Mouse (Mus musculus): ENCODE results near the gene Dkk3. TPM values are rescaled to one million over a fixed set of nuclear protein-coding genes. Genes with fewer than 3 reads are reported as not detected.
A peak's percentile ranks its signal among the peaks of the same experiment; 100 is the strongest.

Gene Dkk3
- total RNA-seq (2021) = 10 to 100 TPM; 72.5 to 93.3 TPM

- intact Hi-C loops (cut with DNase I) = no loop called here
- DNase-seq (ENCODE audit: extremely low spot score in 1 of 2, low spot score in 2 of 2) = peak in 1 of 2 experiments; percentile 79
Measured at GRCm38 (mm10) chr7:112158942-112159341, at the start of gene Dkk3. Gene Dkk3, minus strand, starts transcription at chr7:112159057.

GRCm38 (mm10) chr7:112207717-112208116 lies 48.9 kb upstream of the Dkk3 start:
- intact Hi-C loops (cut with DNase I) = no loop called here

GRCm38 (mm10) chr7:112205513-112205912 lies 46.7 kb upstream of the Dkk3 start:
- no peak for DNase-seq (ENCODE audit: extremely low spot score in 1 of 2, low spot score in 2 of 2)
- intact Hi-C loops (cut with DNase I) = no loop called here

More at GRCm38 (mm10) chr7:112207717-112208116, 48.9 kb upstream of the Dkk3 start:
- no peak for DNase-seq (ENCODE audit: extremely low spot score in 1 of 2, low spot score in 2 of 2)

- no peak for DNase-seq (ENCODE audit: extremely low spot score in 1 of 2, low spot score in 2 of 2)
Measured at GRCm38 (mm10) chr7:112204380-112204963, 45.6 kb upstream of the Dkk3 start.

GRCm38 (mm10) chr7:112203937-112204336 lies 45.1 kb upstream of the Dkk3 start:
- no peak for DNase-seq (ENCODE audit: extremely low spot score in 1 of 2, low spot score in 2 of 2)
- intact Hi-C loops (cut with DNase I) = no loop called here

More at GRCm38 (mm10) chr7:112204380-112204963, 45.6 kb upstream of the Dkk3 start:
- intact Hi-C loops (cut with DNase I) = no loop called here

- intact Hi-C loops (cut with DNase I) = no loop called here
- no peak for DNase-seq (ENCODE audit: extremely low spot score in 1 of 2, low spot score in 2 of 2)
Measured at GRCm38 (mm10) chr7:112202843-112203242, 44.0 kb upstream of the Dkk3 start.

- DNase-seq (ENCODE audit: extremely low spot score in 1 of 2, low spot score in 2 of 2) = no peak
- intact Hi-C loops (cut with DNase I) = no loop called here
Measured at GRCm38 (mm10) chr7:112202194-112202593, 43.3 kb upstream of the Dkk3 start.

- no peak for DNase-seq (ENCODE audit: extremely low spot score in 1 of 2, low spot score in 2 of 2)
- intact Hi-C loops (cut with DNase I) = no loop called here
Measured at GRCm38 (mm10) chr7:112200761-112201160, 41.9 kb upstream of the Dkk3 start.

- intact Hi-C loops (cut with DNase I) = no loop called here
- no peak for DNase-seq (ENCODE audit: extremely low spot score in 1 of 2, low spot score in 2 of 2)
Measured at GRCm38 (mm10) chr7:112199343-112199742, 40.5 kb upstream of the Dkk3 start.

- intact Hi-C loops (cut with DNase I) = no loop called here
- DNase-seq (ENCODE audit: extremely low spot score in 1 of 2, low spot score in 2 of 2) = no peak
Measured at GRCm38 (mm10) chr7:112197461-112197860, 38.6 kb upstream of the Dkk3 start.

GRCm38 (mm10) chr7:112194286-112194685 lies 35.4 kb upstream of the Dkk3 start:
- intact Hi-C loops (cut with DNase I) = no loop called here
- DNase-seq (ENCODE audit: extremely low spot score in 1 of 2, low spot score in 2 of 2) = no peak

GRCm38 (mm10) chr7:112192778-112193177 lies 33.9 kb upstream of the Dkk3 start:
- DNase-seq (ENCODE audit: extremely low spot score in 1 of 2, low spot score in 2 of 2) = no peak
- intact Hi-C loops (cut with DNase I) = no loop called here

- DNase-seq (ENCODE audit: extremely low spot score in 1 of 2, low spot score in 2 of 2) = peak in 1 of 2 experiments; percentile 37
- intact Hi-C loops (cut with DNase I) = no loop called here
Measured at GRCm38 (mm10) chr7:112192237-112192636, 33.4 kb upstream of the Dkk3 start.

GRCm38 (mm10) chr7:112187536-112188459 lies 28.9 kb upstream of the Dkk3 start:
- intact Hi-C loops (cut with DNase I) = no loop called here
- DNase-seq (ENCODE audit: extremely low spot score in 1 of 2, low spot score in 2 of 2) = no peak

- no peak for DNase-seq (ENCODE audit: extremely low spot score in 1 of 2, low spot score in 2 of 2)
- intact Hi-C loops (cut with DNase I) = no loop called here
Measured at GRCm38 (mm10) chr7:112186871-112187270, 28.0 kb upstream of the Dkk3 start.

- peak in 1 of 2 experiments; percentile 61 for DNase-seq (ENCODE audit: extremely low spot score in 1 of 2, low spot score in 2 of 2)
- intact Hi-C loops (cut with DNase I) = no loop called here
Measured at GRCm38 (mm10) chr7:112185226-112185745, 26.4 kb upstream of the Dkk3 start.

GRCm38 (mm10) chr7:112184519-112185225 lies 25.8 kb upstream of the Dkk3 start:
- DNase-seq (ENCODE audit: extremely low spot score in 1 of 2, low spot score in 2 of 2) = peak in 1 of 2 experiments; percentile 57
- intact Hi-C loops (cut with DNase I) = loop anchor here (5.0 kb wide), 2 partner anchors 43 to 143 kb away; partner anchors contain the start of gene Mical2

GRCm38 (mm10) chr7:112183258-112183841 lies 24.5 kb upstream of the Dkk3 start:
- intact Hi-C loops (cut with DNase I) = loop anchor here (2.0 to 5.0 kb wide), 3 partner anchors 44 to 185 kb away; partner anchors contain the start of gene Mical2
- peak; percentile 88 to 92 for DNase-seq (ENCODE audit: extremely low spot score in 1 of 2, low spot score in 2 of 2)

All from left cerebral cortex, postnatal 10 days (tissue).